In genomic region chr8:79112480-79112879, GRCm38 (mm10) we compare ENCODE assay signal across 16 mouse cellular contexts.
DNase-seq lines count a peak whose midpoint lies in the region; ATAC-seq lines count a peak whose summit lies in the region.
"Had no signal": no experiment of that assay in that cellular context is flagged by ENCODE, and none has a peak within 500 bp of the region (broad histone marks: within the 10 kb centered on the region; RNA-seq: fewer than 3 reads in every experiment).

No protein-coding gene starts in this region.

- no peak for DNase-seq in hindbrain, embryonic 10.5 days (ENCODE audit: low spot score)
- DNase-seq in midbrain, embryonic 11.5 days (ENCODE audit: low spot score, missing footprints), result no peak
- DNase-seq in midbrain, embryonic 14.5 days, result no peak
- DNase-seq in adrenal gland, postnatal 14 days, result no peak
- DNase-seq in layer of hippocampus, adult 8-10 months (ENCODE audit: low spot score in 2 of 2), result no peak
- DNase-seq: cerebellum, adult 11-12 months; heart, postnatal 36 days; lung, postnatal 10 days; thymus, postnatal 14 days had no signal

- H3K4me3 ChIP-seq in hindbrain, embryonic 15.5 days, result no peak overlapping the region
- no peak overlapping the region for H3K4me3 ChIP-seq in hindbrain, embryonic 10.5 days
- no peak overlapping the region for H3K4me3 ChIP-seq in midbrain, embryonic 11.5 days (ENCODE audit: low read depth, low read length)
- H3K4me3 ChIP-seq in midbrain, embryonic 14.5 days (replicated peaks; ENCODE audit: low read depth, low read length), result no peak overlapping the region
- no peak overlapping the region for H3K4me3 ChIP-seq in embryonic facial prominence, embryonic 12.5 days
- H3K4me3 ChIP-seq in midbrain, embryonic 15.5 days, result no peak overlapping the region
- H3K4me3 ChIP-seq: layer of hippocampus, adult 2 months had no signal

- no peak overlapping the region for H3K27ac ChIP-seq in hindbrain, embryonic 15.5 days (replicated peaks)
- no peak overlapping the region for H3K27ac ChIP-seq in hindbrain, embryonic 10.5 days
- no peak overlapping the region for H3K27ac ChIP-seq in midbrain, embryonic 11.5 days (ENCODE audit: low read depth, low read length)
- H3K27ac ChIP-seq in midbrain, embryonic 14.5 days (replicated peaks; ENCODE audit: low read depth, low read length), result no peak overlapping the region
- no peak overlapping the region for H3K27ac ChIP-seq in embryonic facial prominence, embryonic 12.5 days
- no peak overlapping the region for H3K27ac ChIP-seq in midbrain, embryonic 15.5 days
- H3K27ac ChIP-seq: layer of hippocampus, adult 2 months; liver, embryonic 14.5 days had no signal

- 96% methylated on average over 18 of the region's 18 CpGs for WGBS in hindbrain, embryonic 15.5 days
- 96% methylated on average over 18 of the region's 18 CpGs for WGBS in hindbrain, embryonic 10.5 days
- 93% methylated on average over 18 of the region's 18 CpGs for whole genome bisulfite sequencing in midbrain, embryonic 11.5 days
- WGBS in midbrain, embryonic 14.5 days, result 93% methylated on average over 18 of the region's 18 CpGs
- WGBS in embryonic facial prominence, embryonic 12.5 days, result 95% methylated on average over 18 of the region's 18 CpGs
- WGBS in midbrain, embryonic 15.5 days, result 97% methylated on average over 18 of the region's 18 CpGs

- 0 out of 2 replicates have a peak, but pooled peaks have one; percentile 32 for ATAC-seq in hindbrain, embryonic 15.5 days (ENCODE audit: low FRiP score, low read depth)
- ATAC-seq in midbrain, embryonic 11.5 days (ENCODE audit: low FRiP score), result 0 out of 2 replicates have a peak, but pooled peaks have one; percentile 22
- no peak for ATAC-seq in midbrain, embryonic 14.5 days (ENCODE audit: low FRiP score, low TSS enrichment)
- peak; percentile 59; the same call in 1 of the 2 replicates for ATAC-seq in embryonic facial prominence, embryonic 12.5 days (ENCODE audit: insufficient number of reproducible peaks, insufficient read depth, low FRiP score, low TSS enrichment)
- 0 out of 2 replicates have a peak, but pooled peaks have one; percentile 40 for ATAC-seq in midbrain, embryonic 15.5 days (replicated peaks)
- ATAC-seq: activated CD4-positive, CD25-positive, alpha-beta regulatory T cell, adult 4 months; CD4-positive, CD25-positive, alpha-beta regulatory T cell, adult 4 months had no signal

- no peaks in the 10 kb centered on the region for H3K4me1 ChIP-seq in hindbrain, embryonic 15.5 days (replicated peaks)
- H3K4me1 ChIP-seq in hindbrain, embryonic 10.5 days (replicated peaks), result peaks cover 8% of the 10 kb centered on the region; the same call in 1 of the 2 replicates
- H3K4me1 ChIP-seq in midbrain, embryonic 11.5 days (ENCODE audit: control insufficient read depth, insufficient read depth, low read length), result no peaks in the 10 kb centered on the region
- H3K4me1 ChIP-seq in midbrain, embryonic 14.5 days (ENCODE audit: control insufficient read depth, insufficient read depth, low read length), result no peaks in the 10 kb centered on the region
- H3K4me1 ChIP-seq in embryonic facial prominence, embryonic 12.5 days, result no peaks in the 10 kb centered on the region; the same call in 1 of the 2 replicates
- H3K4me1 ChIP-seq in midbrain, embryonic 15.5 days, result no peaks in the 10 kb centered on the region

- H3K27me3 ChIP-seq in hindbrain, embryonic 15.5 days, result no peaks in the 10 kb centered on the region
- H3K27me3 ChIP-seq in hindbrain, embryonic 10.5 days (ENCODE audit: insufficient read depth, poor library complexity, severe bottlenecking), result no peaks in the 10 kb centered on the region
- H3K27me3 ChIP-seq in midbrain, embryonic 11.5 days (ENCODE audit: control insufficient read depth, insufficient read depth, low read length), result no peaks in the 10 kb centered on the region
- H3K27me3 ChIP-seq in midbrain, embryonic 14.5 days (ENCODE audit: control insufficient read depth, insufficient read depth, low read length), result no peaks in the 10 kb centered on the region
- no peaks in the 10 kb centered on the region for H3K27me3 ChIP-seq in embryonic facial prominence, embryonic 12.5 days
- H3K27me3 ChIP-seq in midbrain, embryonic 15.5 days (replicated peaks), result no peaks in the 10 kb centered on the region

- 0 out of 2 replicates have a peak, but pooled peaks cover 2% of the 10 kb centered on the region for H3K36me3 ChIP-seq in hindbrain, embryonic 15.5 days
- peaks cover 48% of the 10 kb centered on the region for H3K36me3 ChIP-seq in hindbrain, embryonic 10.5 days
- no peaks in the 10 kb centered on the region for H3K36me3 ChIP-seq in midbrain, embryonic 11.5 days (ENCODE audit: control insufficient read depth, insufficient read depth, low read length)
- peaks cover 10% of the 10 kb centered on the region; the same call in 1 of the 2 replicates for H3K36me3 ChIP-seq in midbrain, embryonic 14.5 days (ENCODE audit: control insufficient read depth, insufficient read depth, low read length)
- H3K36me3 ChIP-seq in embryonic facial prominence, embryonic 12.5 days, result peaks cover 10% of the 10 kb centered on the region
- no peaks in the 10 kb centered on the region for H3K36me3 ChIP-seq in midbrain, embryonic 15.5 days (replicated peaks)

- no peak overlapping the region for H3K9ac ChIP-seq in hindbrain, embryonic 15.5 days
- H3K9ac ChIP-seq in midbrain, embryonic 11.5 days (ENCODE audit: low read length), result no peak overlapping the region
- H3K9ac ChIP-seq in midbrain, embryonic 14.5 days (replicated peaks; ENCODE audit: low read length), result no peak overlapping the region
- no peak overlapping the region for H3K9ac ChIP-seq in embryonic facial prominence, embryonic 12.5 days
- no peak overlapping the region for H3K9ac ChIP-seq in midbrain, embryonic 15.5 days
- H3K9ac ChIP-seq: liver, embryonic 14.5 days had no signal

- H3K4me2 ChIP-seq in hindbrain, embryonic 15.5 days, result no peak overlapping the region
- H3K4me2 ChIP-seq in midbrain, embryonic 11.5 days, result no peak overlapping the region
- H3K4me2 ChIP-seq in midbrain, embryonic 14.5 days (ENCODE audit: low read length), result no peak overlapping the region
- no peak overlapping the region for H3K4me2 ChIP-seq in embryonic facial prominence, embryonic 12.5 days (replicated peaks)
- no peak overlapping the region for H3K4me2 ChIP-seq in midbrain, embryonic 15.5 days

- no peaks in the 10 kb centered on the region for H3K9me3 ChIP-seq in hindbrain, embryonic 15.5 days
- H3K9me3 ChIP-seq in hindbrain, embryonic 10.5 days, result no peaks in the 10 kb centered on the region
- H3K9me3 ChIP-seq in midbrain, embryonic 11.5 days (ENCODE audit: control insufficient read depth, low read length), result no peaks in the 10 kb centered on the region
- no peaks in the 10 kb centered on the region for H3K9me3 ChIP-seq in midbrain, embryonic 14.5 days (ENCODE audit: control insufficient read depth, low read length)
- H3K9me3 ChIP-seq in embryonic facial prominence, embryonic 12.5 days, result no peaks in the 10 kb centered on the region
- H3K9me3 ChIP-seq in midbrain, embryonic 15.5 days, result no peaks in the 10 kb centered on the region
